Mouse (Mus musculus) liver, embryonic 15.5 days (tissue): Measurements from ENCODE around the gene 4930444G20Rik. TPM values are rescaled to one million over a fixed set of nuclear protein-coding genes. Genes with fewer than 3 reads are reported as not detected.
"Not testable (repeated sequence)": the region's sequence is repeated elsewhere in the genome, so short reads cannot be mapped to it uniquely, and the experiment has no call there.

Experiments
- ATAC-seq: fragments of 200-750 bp; cut with Nextera tagmentation; 2 replicates; pipeline ENCODE4 v1.8.0; 2017; ENCODE audit warnings: moderate number of reproducible peaks, mild to moderate bottlenecking, moderate library complexity; ENCODE audit not compliant: insufficient read depth
- H3K27ac ChIP-seq: fragments of 300-500 bp; sonication (generic); replicated peaks from 2 replicates; pipeline ENCODE4 v1.5.1; 2015; ENCODE audit warnings: mild to moderate bottlenecking, inconsistent platforms
- H3K27me3 ChIP-seq: fragments of 300-500 bp; sonication (generic); 2 replicates; pipeline ENCODE4 v1.6.1; 2015; ENCODE audit warnings: mild to moderate bottlenecking, inconsistent platforms
- H3K36me3 ChIP-seq: fragments of 300-500 bp; sonication (generic); replicated peaks from 2 replicates; pipeline ENCODE4 v1.6.1; 2015; ENCODE audit warnings: moderate library complexity, mild to moderate bottlenecking, inconsistent platforms
- H3K4me1 ChIP-seq: fragments of 300-500 bp; sonication (generic); replicated peaks from 2 replicates; pipeline ENCODE4 v1.6.1; 2015; ENCODE audit warnings: inconsistent platforms
- H3K4me2 ChIP-seq: fragments of 300-500 bp; sonication (generic); 2 replicates; pipeline ENCODE4 v1.6.1; 2015; ENCODE audit warnings: moderate library complexity, mild to moderate bottlenecking, inconsistent platforms
- H3K4me3 ChIP-seq: fragments of 300-500 bp; sonication (generic); replicated peaks from 2 replicates; pipeline ENCODE4 v1.5.1; 2015; ENCODE audit warnings: mild to moderate bottlenecking, inconsistent platforms
- H3K9ac ChIP-seq: fragments of 300-500 bp; sonication (generic); 2 replicates; pipeline ENCODE4 v1.6.1; 2015; ENCODE audit warnings: moderate library complexity, mild to moderate bottlenecking, inconsistent platforms
- H3K9me3 ChIP-seq: fragments of 300-500 bp; sonication (generic); replicated peaks from 2 replicates; pipeline ENCODE4 v1.6.1; 2016; ENCODE audit warnings: inconsistent platforms
- WGBS: fragments of 180-500 bp; shearing (Covaris S2); methylation state at CpG from one replicate; pipeline ENCODE4 v1.1.7; 2015; ENCODE audit warnings: mixed read lengths; ENCODE audit not compliant: insufficient replicate concordance; 5-methylcytosine and 5-hydroxymethylcytosine counted together
- polyA plus RNA-seq: library from polyadenylated mRNA; unstranded; fragments of >200 nt; fragmentation: Nextera tagmentation; extraction: Ambion mirVana; gene quantifications from 2 replicates; pipeline ENCODE4 v1.2.1, GENCODE M21; 2015

4930444G20Rik gene
- polyA plus RNA-seq: not detected in 2 replicates

GRCm38 (mm10) chr10:22067979-22068378, at the start of gene 4930444G20Rik:
Gene 4930444G20Rik, minus strand, starts transcription at chr10:22068079.
- not testable (repeated sequence) for H3K4me2 ChIP-seq, H3K36me3 ChIP-seq, H3K4me3 ChIP-seq, H3K27ac ChIP-seq, H3K9ac ChIP-seq, ATAC-seq, H3K9me3 ChIP-seq, H3K4me1 ChIP-seq, H3K27me3 ChIP-seq
- WGBS: 69% methylated on average over 7 of the region's 7 CpGs

- WGBS: 44% methylated on average over 2 of the region's 2 CpGs
- H3K4me2 ChIP-seq: no peak overlapping the region
- no peak for ATAC-seq
- no peak overlapping the region for H3K9ac ChIP-seq
- H3K4me3 ChIP-seq: no peak overlapping the region
- no peaks in the 10 kb centered on the region for H3K4me1 ChIP-seq
- no peaks in the 10 kb centered on the region for H3K9me3 ChIP-seq
- no peaks in the 10 kb centered on the region for H3K36me3 ChIP-seq
- H3K27ac ChIP-seq: no peak overlapping the region
- H3K27me3 ChIP-seq: no peaks in the 10 kb centered on the region
Measured at GRCm38 (mm10) chr10:22074531-22074930, 6.7 kb upstream of the 4930444G20Rik start.

GRCm38 (mm10) chr10:22072739-22073138, 4.9 kb upstream of the 4930444G20Rik start:
- no peak overlapping the region for H3K4me2 ChIP-seq
- 34% methylated on average over 2 of the region's 2 CpGs for WGBS
- ATAC-seq: no peak
- H3K27me3 ChIP-seq: no peaks in the 10 kb centered on the region
- no peaks in the 10 kb centered on the region for H3K36me3 ChIP-seq
- no peaks in the 10 kb centered on the region for H3K4me1 ChIP-seq
- no peaks in the 10 kb centered on the region for H3K9me3 ChIP-seq
- H3K9ac ChIP-seq: no peak overlapping the region
- no peak overlapping the region for H3K4me3 ChIP-seq
- H3K27ac ChIP-seq: no peak overlapping the region

GRCm38 (mm10) chr10:22070576-22070975, 2.7 kb upstream of the 4930444G20Rik start:
- Histone ChIP-seq H3K27ac (no peak overlapping the region), H3K9me3 (no peaks in the 10 kb centered on the region), H3K4me1 (no peaks in the 10 kb centered on the region), H3K9ac (no peak overlapping the region), H3K36me3 (no peaks in the 10 kb centered on the region), H3K4me3 (no peak overlapping the region), H3K27me3 (no peaks in the 10 kb centered on the region), H3K4me2 (no peak overlapping the region)
- 46% methylated on average over 4 of the region's 4 CpGs for WGBS
- no peak for ATAC-seq

- H3K27me3 ChIP-seq: no peaks in the 10 kb centered on the region
- no peaks in the 10 kb centered on the region for H3K4me1 ChIP-seq
- no peak overlapping the region for H3K27ac ChIP-seq
- no peak for ATAC-seq
- no peak overlapping the region for H3K9ac ChIP-seq
- H3K9me3 ChIP-seq: no peaks in the 10 kb centered on the region
- H3K36me3 ChIP-seq: no peaks in the 10 kb centered on the region
- WGBS: 53% methylated on average over 2 of the region's 2 CpGs
- H3K4me3 ChIP-seq: no peak overlapping the region
- no peak overlapping the region for H3K4me2 ChIP-seq
Measured at GRCm38 (mm10) chr10:22070168-22070567, 2.3 kb upstream of the 4930444G20Rik start.

GRCm38 (mm10) chr10:22059415-22059814, 8.5 kb downstream of the 4930444G20Rik start:
- Histone ChIP-seq H3K36me3 (no peaks in the 10 kb centered on the region), H3K4me2 (peak overlapping the region; percentile 66; the same call in 1 of the 2 replicates), H3K4me1 (peaks cover 8% of the 10 kb centered on the region; the same call in 1 of the 2 replicates), H3K4me3 (no peak overlapping the region), H3K9me3 (no peaks in the 10 kb centered on the region), H3K27me3 (no peaks in the 10 kb centered on the region), H3K9ac (no peak overlapping the region), H3K27ac (no peak overlapping the region)
- WGBS: 56% methylated on average over 2 of the region's 2 CpGs
- ATAC-seq: no peak

- Histone ChIP-seq H3K9me3 (no peaks in the 10 kb centered on the region), H3K36me3 (no peaks in the 10 kb centered on the region), H3K9ac (no peak overlapping the region), H3K27ac (no peak overlapping the region), H3K27me3 (no peaks in the 10 kb centered on the region), H3K4me1 (peaks cover 8% of the 10 kb centered on the region; the same call in 1 of the 2 replicates), H3K4me3 (peak overlapping the region; percentile 46), H3K4me2 (peak overlapping the region; percentile 66)
- ATAC-seq: no peak
- WGBS: 15% methylated on average over 12 of the region's 12 CpGs
Measured at GRCm38 (mm10) chr10:22059026-22059325, 8.9 kb downstream of the 4930444G20Rik start.

GRCm38 (mm10) chr10:22058218-22059025, 9.5 kb downstream of the 4930444G20Rik start:
- Histone ChIP-seq H3K27ac (no peak overlapping the region), H3K4me3 (peak overlapping the region; percentile 46), H3K27me3 (no peaks in the 10 kb centered on the region), H3K9me3 (no peaks in the 10 kb centered on the region), H3K9ac (peak overlapping the region; percentile 9; the same call in 1 of the 2 replicates), H3K4me2 (peak overlapping the region; percentile 66), H3K36me3 (no peaks in the 10 kb centered on the region), H3K4me1 (peaks cover 8% of the 10 kb centered on the region; the same call in 1 of the 2 replicates)
- 12% methylated on average over 41 of the region's 41 CpGs for WGBS
- peak; percentile 89 for ATAC-seq

GRCm38 (mm10) chr10:22055308-22055707, 12.6 kb downstream of the 4930444G20Rik start:
- no peaks in the 10 kb centered on the region for H3K27me3 ChIP-seq
- no peak overlapping the region for H3K27ac ChIP-seq
- no peaks in the 10 kb centered on the region for H3K9me3 ChIP-seq
- H3K36me3 ChIP-seq: no peaks in the 10 kb centered on the region
- H3K4me3 ChIP-seq: no peak overlapping the region
- no peak for ATAC-seq
- no peak overlapping the region for H3K9ac ChIP-seq
- no peak overlapping the region for H3K4me2 ChIP-seq
- peaks cover 8% of the 10 kb centered on the region; the same call in 1 of the 2 replicates for H3K4me1 ChIP-seq

- not testable (repeated sequence) for H3K27me3 ChIP-seq, H3K27ac ChIP-seq, H3K9me3 ChIP-seq, H3K4me1 ChIP-seq, H3K36me3 ChIP-seq, H3K4me3 ChIP-seq, ATAC-seq, H3K4me2 ChIP-seq, H3K9ac ChIP-seq
- 3% methylated on average over 3 of the region's 3 CpGs for WGBS
Measured at GRCm38 (mm10) chr10:22036256-22036655, 31.6 kb downstream of the 4930444G20Rik start.

- H3K9me3 ChIP-seq: no peaks in the 10 kb centered on the region
- no peaks in the 10 kb centered on the region for H3K36me3 ChIP-seq
- WGBS: 7% methylated on average over 9 of the region's 9 CpGs
- H3K27me3 ChIP-seq: 0 out of 2 replicates have a peak, but pooled peaks cover 2% of the 10 kb centered on the region
- H3K27ac ChIP-seq: no peak overlapping the region
- no peak for ATAC-seq
- H3K4me1 ChIP-seq: no peaks in the 10 kb centered on the region
- H3K4me3 ChIP-seq: no peak overlapping the region
- H3K9ac ChIP-seq: no peak overlapping the region
- no peak overlapping the region for H3K4me2 ChIP-seq
Measured at GRCm38 (mm10) chr10:22034303-22034702, 33.6 kb downstream of the 4930444G20Rik start.

GRCm38 (mm10) chr10:22018618-22019017, 49.3 kb downstream of the 4930444G20Rik start:
- WGBS: 79% methylated on average over 4 of the region's 4 CpGs
- H3K36me3 ChIP-seq: no peaks in the 10 kb centered on the region

More at GRCm38 (mm10) chr10:22018618-22019017, 49.3 kb downstream of the 4930444G20Rik start:
- H3K27ac ChIP-seq: no peak overlapping the region
- no peak for ATAC-seq
- no peak overlapping the region for H3K4me2 ChIP-seq
- H3K27me3 ChIP-seq: no peaks in the 10 kb centered on the region
- no peak overlapping the region for H3K9ac ChIP-seq
- no peaks in the 10 kb centered on the region for H3K9me3 ChIP-seq
- no peaks in the 10 kb centered on the region for H3K4me1 ChIP-seq
- no peak overlapping the region for H3K4me3 ChIP-seq
